Mouse (Mus musculus) lung, adult 2 months (tissue): Measurements from ENCODE around the gene Atp8a1.

Experiments
- CTCF ChIP-seq: fragments of 200-500 bp; IDR thresholded peaks from 2 replicates; pipeline ENCODE4 v1.5.1; 2011; ENCODE audit warnings: mild to moderate bottlenecking, low read length, control low read depth; ENCODE audit not compliant: insufficient read depth
- POLR2A ChIP-seq: fragments of 200-500 bp; IDR thresholded peaks from 2 replicates; pipeline ENCODE4 v1.6.1; 2011; ENCODE audit warnings: low read depth, mild to moderate bottlenecking, control low read depth, low read length, borderline replicate concordance; ENCODE audit errors: extremely low read depth

GRCm38 (mm10) chr5:67883564-67884171, 36.4 kb upstream of the Atp8a1 start:
- TF ChIP-seq POLR2A = no peak
- no peak for TF ChIP-seq CTCF
